Mouse (Mus musculus) embryonic fibroblast, embryonic 13.5 days (primary cell): ENCODE data around the gene Acot3.

ENCODE experiments used
- CTCF ChIP-seq: IDR thresholded peaks from 2 replicates; pipeline ENCODE4 v1.5.1; 2011; ENCODE audit warnings: mild to moderate bottlenecking, control low read depth, low read length, moderate library complexity, borderline replicate concordance; ENCODE audit not compliant: insufficient read depth
- POLR2A ChIP-seq: IDR thresholded peaks from 2 replicates; pipeline ENCODE4 v1.6.1; 2011; ENCODE audit warnings: low read depth, mild to moderate bottlenecking, control low read depth, low read length, moderate library complexity

DNA sequence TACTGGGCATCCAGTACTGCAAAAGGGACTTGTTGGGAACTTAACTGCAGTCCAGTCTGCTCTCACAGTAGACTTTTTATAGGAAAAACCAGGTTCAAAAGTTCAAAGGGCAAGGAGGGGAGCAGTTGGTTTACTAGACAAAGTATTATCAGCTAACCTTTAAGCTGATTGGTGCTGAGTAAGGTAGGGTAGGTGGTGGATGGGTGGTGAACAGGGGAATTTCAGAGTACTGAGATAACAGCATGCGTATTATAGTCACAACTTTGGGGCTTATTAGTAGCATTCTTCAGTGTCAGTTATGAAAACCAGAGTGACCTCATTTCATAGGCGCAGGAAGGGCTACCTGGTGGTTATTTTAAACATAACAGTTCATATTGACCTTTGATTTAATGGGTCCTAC, 47.7 kb downstream of the Acot3 start:
- TF ChIP-seq CTCF, result no peak
- TF ChIP-seq POLR2A, result no peak
